Mouse (Mus musculus) forebrain, embryonic 11.5 days (tissue): ENCODE measurements around the gene Tpx2. TPM values are rescaled to one million over a fixed set of nuclear protein-coding genes. Genes with fewer than 3 reads are reported as not detected.
A peak's percentile ranks its signal among the peaks of the same experiment; 100 is the strongest.

Experiments used
- ATAC-seq: fragments of 200-750 bp; cut with Nextera tagmentation; replicated peaks from 2 replicates; pipeline ENCODE4 v1.8.0; 2017; ENCODE audit warnings: moderate TSS enrichment; ENCODE audit not compliant: low FRiP score
- DNase-seq: peaks from one replicate; pipeline ENCODE4 v3.0.0-alpha.2; 2017; ENCODE audit warnings: low spot score
- H3K27ac ChIP-seq: fragments of 300-500 bp; sonication (generic); 2 replicates; pipeline ENCODE4 v1.5.1; 2014; ENCODE audit warnings: low read depth, low read length
- H3K27me3 ChIP-seq: fragments of 300-500 bp; sonication (generic); 2 replicates; pipeline ENCODE4 v1.6.1; 2014; ENCODE audit warnings: mild to moderate bottlenecking, low read length, mixed read lengths; ENCODE audit not compliant: control insufficient read depth, insufficient read depth
- H3K36me3 ChIP-seq: fragments of 300-500 bp; sonication (generic); 2 replicates; pipeline ENCODE4 v1.6.1; 2014; ENCODE audit warnings: mild to moderate bottlenecking, low read length, moderate library complexity, mixed read lengths; ENCODE audit not compliant: control insufficient read depth, insufficient read depth
- H3K4me1 ChIP-seq: fragments of 300-500 bp; sonication (generic); replicated peaks from 2 replicates; pipeline ENCODE4 v1.6.1; 2014; ENCODE audit warnings: low read length, mixed read lengths; ENCODE audit not compliant: control insufficient read depth, insufficient read depth
- H3K4me2 ChIP-seq: fragments of 300-500 bp; sonication (generic); 2 replicates; pipeline ENCODE4 v1.6.1; 2014; ENCODE audit warnings: low read depth, mild to moderate bottlenecking, low read length, moderate library complexity, mixed read lengths; ENCODE audit not compliant: severe bottlenecking
- H3K4me3 ChIP-seq: fragments of 300-500 bp; sonication (generic); 2 replicates; pipeline ENCODE4 v1.5.1; 2014; ENCODE audit warnings: low read depth, low read length
- H3K9ac ChIP-seq: fragments of 300-500 bp; sonication (generic); 2 replicates; pipeline ENCODE4 v1.6.1; 2014; ENCODE audit warnings: low read length
- H3K9me3 ChIP-seq: fragments of 300-500 bp; sonication (generic); 2 replicates; pipeline ENCODE4 v1.6.1; 2016; ENCODE audit warnings: low read length, mixed read lengths; ENCODE audit not compliant: control insufficient read depth
- WGBS: fragments of 180-500 bp; shearing (Covaris S2); extraction: QIAGEN DNeasy Blood & Tissue Kit; methylation state at CpG from one replicate; pipeline ENCODE4 v1.1.7; 2014; 5-methylcytosine and 5-hydroxymethylcytosine counted together
- polyA plus RNA-seq: library from polyadenylated mRNA; unstranded; fragments of >200 nt; fragmentation: Nextera tagmentation; extraction: Ambion mirVana; gene quantifications from 2 replicates; pipeline ENCODE4 v1.2.1, GENCODE M21; 2014

Tpx2 gene
- polyA plus RNA-seq, 1 experiment from 2014 or later = 185 TPM

GRCm38 (mm10) chr2:152909848-152910247 lies 62.1 kb downstream of the Tpx2 start:
- no peak overlapping the region for H3K9ac ChIP-seq
- 80% methylated on average over 6 of the region's 6 CpGs for WGBS
- H3K9me3 ChIP-seq = no peaks in the 10 kb centered on the region
- H3K4me1 ChIP-seq = no peaks in the 10 kb centered on the region
- H3K4me2 ChIP-seq = no peak overlapping the region
- H3K4me3 ChIP-seq = no peak overlapping the region
- H3K27ac ChIP-seq = no peak overlapping the region
- DNase-seq (no peak), ATAC-seq (no peak)
- peaks cover 23% of the 10 kb centered on the region for H3K27me3 ChIP-seq
- no peaks in the 10 kb centered on the region for H3K36me3 ChIP-seq

GRCm38 (mm10) chr2:152911031-152911430 lies 63.3 kb downstream of the Tpx2 start, which contains the start of gene Mylk2:
Gene Mylk2, plus strand, starts transcription at chr2:152911352.
- ATAC-seq (no peak), DNase-seq (no peak)
- H3K9me3 ChIP-seq = no peaks in the 10 kb centered on the region
- H3K36me3 ChIP-seq = no peaks in the 10 kb centered on the region
- no peaks in the 10 kb centered on the region for H3K4me1 ChIP-seq
- no peak within 1 kb of the TSS for H3K9ac ChIP-seq
- H3K4me3 ChIP-seq = no peak within 1 kb of the TSS
- H3K27me3 ChIP-seq = peaks cover 23% of the 10 kb centered on the region
- H3K27ac ChIP-seq = no peak within 1 kb of the TSS
- H3K4me2 ChIP-seq = no peak within 1 kb of the TSS
- WGBS = 23% methylated on average over 12 of the region's 12 CpGs

GRCm38 (mm10) chr2:152911432-152911831 lies 63.7 kb downstream of the Tpx2 start:
- H3K36me3 ChIP-seq = no peaks in the 10 kb centered on the region
- no peaks in the 10 kb centered on the region for H3K4me1 ChIP-seq
- ATAC-seq (no peak), DNase-seq (no peak)
- no peak overlapping the region for H3K4me3 ChIP-seq
- no peak overlapping the region for H3K27ac ChIP-seq
- peaks cover 23% of the 10 kb centered on the region for H3K27me3 ChIP-seq
- H3K4me2 ChIP-seq = no peak overlapping the region
- H3K9me3 ChIP-seq = no peaks in the 10 kb centered on the region
- 30% methylated on average over 6 of the region's 6 CpGs for WGBS
- H3K9ac ChIP-seq = no peak overlapping the region

- peaks cover 23% of the 10 kb centered on the region for H3K27me3 ChIP-seq
- no peak overlapping the region for H3K27ac ChIP-seq
- H3K4me2 ChIP-seq = no peak overlapping the region
- 39% methylated on average over 7 of the region's 7 CpGs for WGBS
- DNase-seq (no peak), ATAC-seq (no peak)
- H3K4me3 ChIP-seq = no peak overlapping the region
- H3K36me3 ChIP-seq = no peaks in the 10 kb centered on the region
- no peaks in the 10 kb centered on the region for H3K9me3 ChIP-seq
- no peaks in the 10 kb centered on the region for H3K4me1 ChIP-seq
- no peak overlapping the region for H3K9ac ChIP-seq
These were observed 65.7 kb downstream of the Tpx2 start for GRCm38 (mm10) chr2:152913471-152913870.

- Histone ChIP-seq H3K9ac (no peak overlapping the region), H3K36me3 (no peaks in the 10 kb centered on the region), H3K4me2 (peak overlapping the region; percentile 32; the same call in 1 of the 2 replicates), H3K4me1 (no peaks in the 10 kb centered on the region), H3K4me3 (no peak overlapping the region), H3K9me3 (no peaks in the 10 kb centered on the region), H3K27ac (no peak overlapping the region), H3K27me3 (peaks cover 23% of the 10 kb centered on the region)
- 3% methylated on average over 17 of the region's 18 CpGs for WGBS
- ATAC-seq = peak; percentile 76
- DNase-seq = peak; percentile 91
These were observed 66.8 kb downstream of the Tpx2 start for GRCm38 (mm10) chr2:152914310-152915120.

- 74% methylated on average over 4 of the region's 4 CpGs for WGBS
- Histone ChIP-seq H3K27ac (no peak overlapping the region), H3K4me1 (no peaks in the 10 kb centered on the region), H3K27me3 (peaks cover 21% of the 10 kb centered on the region), H3K9ac (no peak overlapping the region), H3K4me3 (no peak overlapping the region), H3K4me2 (no peak overlapping the region), H3K9me3 (no peaks in the 10 kb centered on the region), H3K36me3 (no peaks in the 10 kb centered on the region)
- DNase-seq = no peak
- no peak for ATAC-seq
These were observed 67.7 kb downstream of the Tpx2 start for GRCm38 (mm10) chr2:152915453-152915852.

- ATAC-seq (no peak), DNase-seq (no peak)
- H3K36me3 ChIP-seq = no peaks in the 10 kb centered on the region
- no peaks in the 10 kb centered on the region for H3K4me1 ChIP-seq
- H3K27me3 ChIP-seq = peaks cover 19% of the 10 kb centered on the region
- no peak overlapping the region for H3K27ac ChIP-seq
- H3K4me3 ChIP-seq = no peak overlapping the region
- H3K9me3 ChIP-seq = no peaks in the 10 kb centered on the region
- H3K4me2 ChIP-seq = no peak overlapping the region
- 59% methylated on average over 5 of the region's 5 CpGs for WGBS
- H3K9ac ChIP-seq = no peak overlapping the region
These were observed 68.3 kb downstream of the Tpx2 start for GRCm38 (mm10) chr2:152916111-152916510.

GRCm38 (mm10) chr2:152917671-152918070 lies 69.9 kb downstream of the Tpx2 start:
- Histone ChIP-seq H3K4me1 (0 out of 2 replicates have a peak, but pooled peaks cover 2% of the 10 kb centered on the region), H3K4me3 (no peak overlapping the region), H3K36me3 (no peaks in the 10 kb centered on the region), H3K27me3 (peaks cover 11% of the 10 kb centered on the region; the same call in 1 of the 2 replicates), H3K4me2 (no peak overlapping the region), H3K27ac (no peak overlapping the region), H3K9ac (no peak overlapping the region), H3K9me3 (no peaks in the 10 kb centered on the region)
- DNase-seq = no peak
- 67% methylated on average over 9 of the region's 9 CpGs for WGBS
- no peak for ATAC-seq

GRCm38 (mm10) chr2:152922376-152922775 lies 74.6 kb downstream of the Tpx2 start:
- no peak overlapping the region for H3K4me3 ChIP-seq
- WGBS = 35% methylated on average over 6 of the region's 7 CpGs
- H3K9me3 ChIP-seq = no peaks in the 10 kb centered on the region
- H3K9ac ChIP-seq = no peak overlapping the region
- no peaks in the 10 kb centered on the region for H3K36me3 ChIP-seq
- ATAC-seq (no peak), DNase-seq (no peak)
- H3K4me1 ChIP-seq = 0 out of 2 replicates have a peak, but pooled peaks cover 2% of the 10 kb centered on the region
- no peak overlapping the region for H3K27ac ChIP-seq
- H3K27me3 ChIP-seq = no peaks in the 10 kb centered on the region
- no peak overlapping the region for H3K4me2 ChIP-seq
